Mouse (Mus musculus) granulocyte monocyte progenitor cell, adult 5-6 weeks (primary cell): Measurements from ENCODE around the gene Wdr91. TPM values are rescaled to one million over a fixed set of nuclear protein-coding genes. Genes with fewer than 3 reads are reported as not detected.

ENCODE experiments used
- ATAC-seq: replicated peaks from 2 replicates; pipeline ENCODE4 v1.8.0; 2016; ENCODE audit warnings: mild to moderate bottlenecking, moderate TSS enrichment, inconsistent platforms; ENCODE audit not compliant: poor library complexity, severe bottlenecking
- total RNA-seq, 2 experiments: library from RNA; stranded (forward) in 1 of 2; stranded (reverse) in 1 of 2; fragments of 200-712, 200-1000 nt in 1 of 2; fragments of >200 nt in 1 of 2; fragmentation: Nextera tagmentation in 1 of 2; gene quantifications; 2 replicates each; pipeline ENCODE4 v1.2.3; 2014 to 2017

Gene Wdr91
- total RNA-seq, 2 experiments from 2014 or later, result 11.8 to 17.4 TPM

DNA sequence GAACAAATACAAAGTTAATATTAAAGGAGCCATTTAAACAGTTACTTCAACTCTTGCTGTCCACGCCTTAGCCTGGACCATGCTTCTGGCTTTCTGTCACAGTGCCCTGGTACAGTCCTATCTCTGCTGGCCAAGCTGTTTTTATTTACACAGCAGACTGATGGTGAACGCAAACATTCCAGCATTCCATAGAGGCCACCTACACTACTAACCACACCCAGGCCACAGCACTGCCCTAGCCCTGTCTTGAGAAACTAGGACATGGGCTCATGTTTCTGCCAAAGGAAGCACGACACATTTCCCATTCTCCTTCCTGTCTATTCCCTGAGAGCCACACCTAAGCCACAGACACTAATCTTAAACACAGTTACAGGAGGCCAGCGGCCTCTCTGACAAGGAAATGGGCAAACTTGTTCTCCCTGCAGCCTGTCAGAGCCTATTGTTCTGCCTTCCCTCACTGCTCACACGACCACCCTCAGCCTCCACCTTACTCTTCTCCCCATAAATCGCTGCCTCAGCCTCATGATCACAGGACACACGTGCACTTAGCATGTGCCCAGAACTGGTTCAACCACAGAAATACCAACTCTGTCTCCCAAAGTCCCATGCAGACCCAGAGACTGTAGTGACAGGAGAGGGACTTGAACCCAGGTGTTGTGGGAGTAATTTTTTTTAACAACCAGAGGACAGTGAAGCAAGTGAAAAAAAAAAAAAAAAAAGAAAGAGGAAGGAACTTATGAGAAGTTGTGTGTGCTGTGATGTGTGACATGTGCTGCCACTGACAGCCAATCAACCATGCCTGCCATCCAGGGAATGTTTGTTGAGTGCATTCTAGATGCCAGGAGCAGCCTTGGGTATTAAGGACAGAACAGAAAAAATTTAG, 44.7 kb downstream of the Wdr91 start:
- ATAC-seq, result no peak

DNA sequence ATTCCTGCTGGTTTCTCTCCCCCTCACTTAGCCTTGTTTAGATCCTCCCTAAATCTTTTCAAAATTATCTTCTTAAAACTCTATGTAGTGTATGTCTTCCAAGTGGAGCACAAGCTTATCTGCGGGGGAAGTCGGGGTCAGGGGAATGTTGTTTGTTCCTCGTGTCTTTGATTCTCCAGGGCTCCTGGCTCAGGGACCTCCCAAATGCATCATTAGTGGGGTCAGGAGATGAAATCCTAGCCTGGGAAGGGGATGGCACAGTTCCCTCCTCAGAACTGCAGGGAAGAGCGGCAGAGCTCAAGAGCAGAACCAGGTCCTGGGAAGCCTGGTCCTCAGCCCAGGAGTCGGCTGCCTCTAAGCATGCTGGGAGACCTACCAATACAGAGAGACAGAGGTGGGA, 45.5 kb downstream of the Wdr91 start:
- no peak for ATAC-seq

DNA sequence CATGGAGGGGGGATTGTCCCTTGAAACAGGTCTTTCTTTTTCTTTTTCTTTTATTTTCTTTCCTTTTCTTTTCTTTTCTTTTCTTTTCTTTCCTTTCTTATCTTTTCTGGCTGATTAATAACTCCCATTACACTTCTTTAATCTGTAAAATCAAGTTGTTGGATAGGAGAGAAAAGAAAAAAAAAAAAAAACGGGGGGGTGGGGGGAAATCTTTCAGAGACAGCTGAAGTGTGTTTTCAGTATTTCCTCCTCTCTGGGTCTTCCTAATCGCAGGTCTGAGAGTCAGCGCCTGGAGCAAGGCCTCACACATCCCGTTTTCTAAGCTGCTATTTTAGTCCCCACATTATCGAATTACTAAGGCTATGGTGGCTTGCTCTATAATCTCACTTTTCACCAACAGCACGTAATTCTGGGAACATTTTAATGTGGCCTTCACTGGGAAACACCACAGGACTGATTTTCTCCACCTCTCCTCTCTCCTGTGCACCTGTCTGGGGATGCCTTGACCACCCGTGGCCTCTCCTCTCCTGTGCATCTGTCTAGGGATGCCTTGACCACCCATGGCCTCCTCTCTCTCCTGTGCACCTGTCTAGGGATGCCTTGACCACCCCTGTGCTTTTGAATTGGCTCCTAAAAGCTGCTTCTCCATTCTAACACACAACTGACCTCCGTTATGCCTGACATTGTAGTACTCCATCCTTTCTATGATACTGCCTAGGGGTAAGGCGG, 46.7 kb downstream of the Wdr91 start:
- ATAC-seq, result no peak

DNA sequence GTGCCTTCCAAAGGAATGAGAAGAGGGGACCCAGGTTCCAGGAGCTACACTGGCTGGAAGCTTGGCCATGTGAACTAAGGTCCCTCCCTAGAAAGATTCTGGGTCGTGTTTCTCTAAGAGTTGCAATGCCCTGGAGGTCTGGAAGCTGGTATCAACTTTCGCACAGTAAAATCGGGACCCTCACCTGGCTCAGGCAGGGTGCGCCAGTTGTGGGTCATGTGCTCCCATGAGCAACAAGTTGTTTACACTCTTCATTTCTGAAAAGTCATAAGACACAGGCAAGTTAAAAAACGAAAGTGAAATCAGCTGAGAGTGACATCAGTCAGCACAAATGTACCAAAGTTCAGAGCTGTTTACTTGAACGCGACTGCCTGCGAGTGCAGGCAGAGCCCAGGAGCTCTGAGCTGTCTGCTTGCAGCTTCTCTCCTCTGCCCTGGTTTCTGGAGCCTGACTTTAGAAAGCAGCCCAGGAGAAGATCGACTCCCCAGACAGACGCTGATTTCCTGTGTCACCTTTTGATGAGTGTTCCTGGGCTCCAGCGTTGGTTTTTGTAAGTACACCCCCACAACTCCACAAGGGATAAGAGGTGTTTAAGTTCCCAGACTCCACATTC, 47.8 kb downstream of the Wdr91 start, which contains the start of gene Tmem140:
Tmem140 (plus strand) TSS at position 356 of the 613 bp plus-strand sequence.
- ATAC-seq, result peak; percentile 52

DNA sequence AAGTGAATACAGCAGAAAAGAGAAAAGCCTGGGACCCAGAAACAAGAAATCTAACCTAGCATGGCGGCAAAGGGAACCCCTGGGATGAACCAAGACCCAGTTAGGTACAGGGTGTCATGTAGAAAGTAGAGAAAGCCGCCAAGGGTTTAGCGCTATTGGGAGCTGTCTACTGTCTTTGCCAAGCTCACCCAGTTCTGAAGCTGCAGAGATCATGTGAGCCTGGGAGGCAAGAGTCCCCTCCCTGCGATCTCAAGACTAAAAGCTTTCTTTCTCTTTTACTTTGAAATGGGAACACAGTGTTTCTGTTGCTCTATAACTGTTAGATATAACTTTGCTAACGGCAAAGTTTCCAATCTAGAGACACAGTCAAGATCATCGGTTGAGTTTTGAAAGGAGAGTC, 48.3 kb downstream of the Wdr91 start:
- ATAC-seq, result peak; percentile 49

DNA sequence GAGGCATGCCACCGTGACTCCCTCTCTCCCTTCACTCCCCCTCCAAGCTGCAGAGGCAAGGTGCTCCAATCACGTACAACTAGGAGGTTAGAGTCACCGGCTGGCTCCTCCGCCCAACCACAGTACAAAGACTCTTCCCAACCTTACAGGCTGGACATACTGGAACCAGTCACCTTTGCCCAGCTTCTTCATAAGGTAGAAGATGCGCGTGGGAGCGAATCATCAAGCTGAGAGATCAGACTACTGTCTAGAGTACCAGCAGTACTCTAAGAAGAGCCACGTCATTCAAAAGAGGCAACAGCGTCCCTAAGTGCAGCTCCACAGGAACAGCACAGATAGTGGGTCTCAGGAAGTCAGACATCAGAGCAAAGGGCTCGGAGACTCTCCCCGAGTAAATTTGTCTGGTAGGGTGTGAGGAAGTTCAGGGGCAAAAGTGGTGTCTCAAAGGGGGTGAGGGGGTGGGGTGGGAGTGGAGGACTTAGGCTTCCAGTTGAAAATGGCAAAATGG, 49.1 kb downstream of the Wdr91 start:
- no peak; the same call in 1 of the 2 replicates for ATAC-seq

DNA sequence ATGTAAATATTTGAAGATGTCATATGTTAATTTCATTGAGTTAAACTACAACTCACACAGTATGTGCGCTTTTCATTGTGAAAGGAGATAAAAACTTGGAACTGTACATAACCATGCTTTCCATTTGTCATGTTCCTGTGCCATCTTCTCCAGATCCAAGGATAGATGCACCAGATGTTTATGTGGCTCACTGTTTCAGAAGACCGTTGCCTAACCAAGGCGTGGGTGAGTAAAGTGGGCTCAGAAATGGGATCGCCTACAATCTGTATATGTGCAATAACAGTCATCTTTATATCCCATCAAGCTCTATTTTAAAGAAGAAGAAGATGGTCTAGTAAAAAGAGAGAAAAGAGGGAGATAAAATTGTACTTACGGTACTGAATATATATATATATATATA, 78.3 kb downstream of the Wdr91 start:
- ATAC-seq, result no peak

Other genes starting within 250 kb of the Wdr91 start
- 3.3 and 3.7 TPM in 2 replicates for gene Agbl3, start 130.4 kb downstream of the Wdr91 start, total RNA-seq (2014; fragmentation: Nextera tagmentation)
- gene Agbl3, start 130.4 kb downstream of the Wdr91 start, total RNA-seq (2017), result 4.9 and 5.2 TPM in 2 replicates
- 0.23 and 1.9 TPM in 2 replicates for gene Tmem140, start 47.7 kb downstream of the Wdr91 start, total RNA-seq (2014; fragmentation: Nextera tagmentation)
- gene Tmem140, start 47.7 kb downstream of the Wdr91 start, total RNA-seq (2017), result 0.26 and 0.82 TPM in 2 replicates
- 1.8 and 9.5 TPM in 2 replicates for gene Cyren, start 32.8 kb downstream of the Wdr91 start, total RNA-seq (2014; fragmentation: Nextera tagmentation)
- gene Cyren, start 32.8 kb downstream of the Wdr91 start, total RNA-seq (2017), result 4.1 and 9.0 TPM in 2 replicates
- not detected in 2 replicates for gene Stra8, start 9.3 kb upstream of the Wdr91 start, total RNA-seq (2014; fragmentation: Nextera tagmentation)
- not detected in 2 replicates for gene Stra8, start 9.3 kb upstream of the Wdr91 start, total RNA-seq (2017)
- 2.1 TPM in 1 of 2 replicates, not detected in the other for gene Slc23a4, start 77.5 kb upstream of the Wdr91 start, total RNA-seq (2014; fragmentation: Nextera tagmentation)
- gene Slc23a4, start 77.5 kb upstream of the Wdr91 start, total RNA-seq (2017), result 0.52 and 0.65 TPM in 2 replicates
- gene Cnot4, start 222.8 kb upstream of the Wdr91 start, total RNA-seq (2014; fragmentation: Nextera tagmentation), result 52.4 and 56.4 TPM in 2 replicates
- 23.3 and 25.3 TPM in 2 replicates for gene Cnot4, start 222.8 kb upstream of the Wdr91 start, total RNA-seq (2017)